Mouse (Mus musculus) kidney, embryonic 16.5 days (tissue): ENCODE measurements around the gene Arhgef1. TPM values are rescaled to one million over a fixed set of nuclear protein-coding genes. Genes with fewer than 3 reads are reported as not detected.

ENCODE experiments used
- ATAC-seq: fragments of 200-750 bp; cut with Nextera tagmentation; 2 replicates; pipeline ENCODE4 v1.8.0; 2017; ENCODE audit warnings: moderate TSS enrichment; ENCODE audit not compliant: low FRiP score, low TSS enrichment
- H3K27ac ChIP-seq: fragments of 300-500 bp; sonication (generic); 2 replicates; pipeline ENCODE4 v1.5.1; 2014; ENCODE audit warnings: low read length
- H3K27me3 ChIP-seq: fragments of 300-500 bp; sonication (generic); 2 replicates; pipeline ENCODE4 v1.6.1; 2014; ENCODE audit warnings: low read length, control low read depth, mixed read lengths; ENCODE audit not compliant: insufficient read depth
- H3K36me3 ChIP-seq: fragments of 300-500 bp; sonication (generic); 2 replicates; pipeline ENCODE4 v1.6.1; 2014; ENCODE audit warnings: low read length, control low read depth, mixed read lengths; ENCODE audit not compliant: insufficient read depth
- H3K4me1 ChIP-seq: fragments of 300-500 bp; sonication (generic); 2 replicates; pipeline ENCODE4 v1.6.1; 2014; ENCODE audit warnings: low read length, control low read depth, mixed read lengths; ENCODE audit not compliant: insufficient read depth
- H3K4me2 ChIP-seq: fragments of 300-500 bp; sonication (generic); replicated peaks from 2 replicates; pipeline ENCODE4 v1.6.1; 2014; ENCODE audit warnings: low read depth, low read length
- H3K4me3 ChIP-seq: fragments of 300-500 bp; sonication (generic); 2 replicates; pipeline ENCODE4 v1.5.1; 2014; ENCODE audit warnings: mild to moderate bottlenecking, low read length
- H3K9ac ChIP-seq: fragments of 300-500 bp; sonication (generic); replicated peaks from 2 replicates; pipeline ENCODE4 v1.6.1; 2014; ENCODE audit warnings: low read length
- H3K9me3 ChIP-seq: fragments of 300-500 bp; sonication (generic); 2 replicates; pipeline ENCODE4 v1.6.1; 2016; ENCODE audit warnings: low read length, control low read depth
- WGBS: fragments of 180-500 bp; shearing (Covaris S2); extraction: QIAGEN DNeasy Blood & Tissue Kit; methylation state at CpG from one replicate; pipeline ENCODE4 v1.1.7; 2014; 5-methylcytosine and 5-hydroxymethylcytosine counted together
- microRNA-seq: library from miRNA; unstranded; fragments of <30 nt; microRNA quantifications from one replicate; pipeline ENCODE4, GENCODE M21; 2016
- polyA plus RNA-seq: library from polyadenylated mRNA; unstranded; fragments of >200 nt; fragmentation: Nextera tagmentation; extraction: Ambion mirVana; gene quantifications from 2 replicates; pipeline ENCODE4 v1.2.1, GENCODE M21; 2015

Gene Arhgef1
- polyA plus RNA-seq, 1 experiment from 2014 or later, result 94.7 TPM

GRCm38 (mm10) chr7:24971972-24972893, 69.5 kb downstream of the Arhgef1 start, which contains the start of gene Rabac1:
TSS of gene Rabac1 (minus strand) at chr7:24972754.
- peak; percentile 93 for ATAC-seq

DNA sequence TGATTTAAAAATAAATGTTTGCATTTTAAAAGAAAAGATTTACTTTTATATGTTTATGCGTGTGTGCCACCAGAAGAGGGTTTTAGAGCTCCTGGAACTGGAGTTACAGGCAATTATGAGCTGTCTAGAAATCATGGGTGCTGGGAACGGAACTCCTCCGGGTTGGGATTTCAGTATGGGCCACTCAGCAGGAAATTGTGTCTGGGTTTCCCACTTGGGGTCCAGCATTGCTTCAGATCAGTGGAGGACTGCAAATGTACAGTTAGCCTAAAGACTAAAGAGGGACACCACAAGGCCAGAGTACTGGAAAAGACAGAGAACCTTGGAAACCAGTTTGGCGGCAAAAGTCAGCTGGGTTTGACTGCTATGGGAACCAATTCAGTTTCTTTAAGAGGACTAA, 70.5 kb downstream of the Arhgef1 start:
- Histone ChIP-seq H3K9ac (no peak overlapping the region), H3K27me3 (no peaks in the 10 kb centered on the region), H3K9me3 (no peaks in the 10 kb centered on the region), H3K4me1 (peaks cover 8% of the 10 kb centered on the region), H3K36me3 (peaks cover 5% of the 10 kb centered on the region; the same call in 1 of the 2 replicates), H3K27ac (no peak overlapping the region), H3K4me2 (no peak overlapping the region), H3K4me3 (no peak overlapping the region)
- no peak for ATAC-seq
- 75% methylated on average over 4 of the region's 4 CpGs for WGBS

More at GRCm38 (mm10) chr7:24971972-24972893, 69.5 kb downstream of the Arhgef1 start, which contains the start of gene Rabac1:
- under 1% methylated on average over 45 of the region's 45 CpGs for WGBS
- H3K27ac ChIP-seq, result peak within 1 kb of the TSS; percentile 81
- H3K27me3 ChIP-seq, result no peaks in the 10 kb centered on the region
- H3K4me1 ChIP-seq, result peaks cover 8% of the 10 kb centered on the region
- peak within 1 kb of the TSS; percentile 92 for H3K9ac ChIP-seq
- H3K9me3 ChIP-seq, result no peaks in the 10 kb centered on the region
- H3K4me3 ChIP-seq, result peak within 1 kb of the TSS; percentile 87
- peak within 1 kb of the TSS; percentile 76 for H3K4me2 ChIP-seq
- peaks cover 5% of the 10 kb centered on the region; the same call in 1 of the 2 replicates for H3K36me3 ChIP-seq

- 50% methylated on average over 5 of the region's 5 CpGs for WGBS
These were observed 71.2 kb downstream of the Arhgef1 start for GRCm38 (mm10) chr7:24973902-24974301.

DNA sequence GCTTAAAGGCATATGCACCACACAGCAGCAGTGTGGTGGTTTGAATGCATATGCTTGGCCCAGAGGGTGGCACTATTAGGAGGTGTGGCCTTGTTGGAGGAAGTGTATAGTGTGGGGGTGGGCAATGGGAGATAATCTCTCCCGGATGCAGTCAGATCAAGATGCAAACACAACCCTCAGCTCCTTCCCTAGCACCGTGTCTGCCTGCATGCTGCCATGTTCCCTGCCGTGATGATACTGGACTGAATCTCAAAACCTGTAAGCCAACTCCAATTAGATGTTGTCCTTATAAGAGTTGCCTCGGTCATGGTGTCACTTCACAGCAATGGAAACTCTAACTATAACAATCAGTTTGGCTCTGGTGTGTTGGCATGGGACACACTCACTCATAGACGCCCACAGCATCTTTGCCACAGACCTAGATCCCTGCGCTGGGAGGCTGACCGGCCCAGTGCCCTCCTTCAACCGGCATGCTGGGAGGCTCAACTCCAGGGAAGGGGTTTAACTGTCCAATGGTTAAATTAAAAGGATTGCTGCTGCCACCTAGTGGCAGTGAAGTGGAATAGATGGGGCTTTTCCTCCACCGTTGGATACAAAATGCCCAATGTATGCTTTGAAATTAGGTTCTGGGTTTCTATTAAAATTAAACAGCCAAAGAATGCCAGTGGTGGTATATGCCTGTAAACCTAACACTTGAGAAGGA, 72.3 kb downstream of the Arhgef1 start:
- Histone ChIP-seq H3K4me1 (peaks cover 8% of the 10 kb centered on the region), H3K27me3 (no peaks in the 10 kb centered on the region), H3K4me3 (no peak overlapping the region), H3K27ac (no peak overlapping the region), H3K4me2 (no peak overlapping the region), H3K36me3 (no peaks in the 10 kb centered on the region), H3K9ac (no peak overlapping the region), H3K9me3 (no peaks in the 10 kb centered on the region)
- 30% methylated on average over 9 of the region's 9 CpGs for WGBS
- ATAC-seq, result no peak

More at GRCm38 (mm10) chr7:24973902-24974301, 71.2 kb downstream of the Arhgef1 start:
- Histone ChIP-seq H3K4me2 (no peak overlapping the region), H3K9ac (no peak overlapping the region), H3K36me3 (peaks cover 5% of the 10 kb centered on the region; the same call in 1 of the 2 replicates), H3K9me3 (no peaks in the 10 kb centered on the region), H3K27ac (no peak overlapping the region), H3K4me3 (no peak overlapping the region), H3K4me1 (peaks cover 8% of the 10 kb centered on the region), H3K27me3 (no peaks in the 10 kb centered on the region)
- ATAC-seq, result no peak

Small RNA genes lying within 50 kb of the gene (microRNA-seq; reads per million reads assigned to microRNA genes)
- not detected for gene Mir7046

Other genes with a start within 250 kb of the Arhgef1 start
- 0.20 TPM in 1 of 2 replicates, not detected in the other for gene Tex101, start 226.2 kb upstream of the Arhgef1 start, polyA plus RNA-seq
- not detected in 2 replicates for gene BC049730, start 193.7 kb upstream of the Arhgef1 start, polyA plus RNA-seq
- gene Gm4763, start 176.0 kb upstream of the Arhgef1 start, polyA plus RNA-seq, result not detected in 2 replicates
- gene Cd177, start 142.6 kb upstream of the Arhgef1 start, polyA plus RNA-seq, result 0.30 and 0.61 TPM in 2 replicates
- gene Ceacam10, start 125.7 kb upstream of the Arhgef1 start, polyA plus RNA-seq, result 0.44 TPM in 1 of 2 replicates, not detected in the other
- gene Gm9844, start 40.7 kb upstream of the Arhgef1 start, polyA plus RNA-seq, result 8.3 and 21.9 TPM in 2 replicates
- not detected in 2 replicates for gene Lypd4, start 33.0 kb upstream of the Arhgef1 start, polyA plus RNA-seq
- not detected in 2 replicates for gene Dmrtc2, start 32.9 kb upstream of the Arhgef1 start, polyA plus RNA-seq
- gene Rps19, start 18.5 kb upstream of the Arhgef1 start, polyA plus RNA-seq, result 2,217 and 2,364 TPM in 2 replicates
- gene Cd79a, start 5.5 kb upstream of the Arhgef1 start, polyA plus RNA-seq, result 1.8 and 2.0 TPM in 2 replicates
- gene Gm4881, start 41.6 kb downstream of the Arhgef1 start, polyA plus RNA-seq, result not detected in 2 replicates
- gene Rabac1, start 69.8 kb downstream of the Arhgef1 start, polyA plus RNA-seq, result 183 and 199 TPM in 2 replicates
- 0.66 and 1.5 TPM in 2 replicates for gene Atp1a3, start 103.0 kb downstream of the Arhgef1 start, polyA plus RNA-seq
- gene Grik5, start 169.4 kb downstream of the Arhgef1 start, polyA plus RNA-seq, result 5.1 and 6.3 TPM in 2 replicates
- 37.7 and 44.1 TPM in 2 replicates for gene Zfp574, start 169.7 kb downstream of the Arhgef1 start, polyA plus RNA-seq